Mouse (Mus musculus) liver, adult 2 months (tissue): ENCODE data around the gene Olfml1. TPM values are rescaled to one million over a fixed set of nuclear protein-coding genes. Genes with fewer than 3 reads are reported as not detected.

ENCODE experiments used
- DNase-seq: peaks from one replicate; pipeline ENCODE4 v3.0.0-alpha.2; 2011; ENCODE audit warnings: low read depth, low spot score; ENCODE audit errors: extremely low read depth
- H3K27ac ChIP-seq: fragments of 200-500 bp; replicated peaks from 2 replicates; pipeline ENCODE4 v1.5.1; 2012; ENCODE audit warnings: low read depth, mild to moderate bottlenecking, control low read depth, inconsistent platforms, low read length; ENCODE audit not compliant: insufficient read depth
- H3K27me3 ChIP-seq: fragments of 200-500 bp; 2 replicates; pipeline ENCODE4 v1.6.1; 2012; ENCODE audit warnings: mild to moderate bottlenecking, moderate library complexity, low read length, inconsistent platforms; ENCODE audit not compliant: control insufficient read depth, insufficient read depth
- H3K36me3 ChIP-seq: fragments of 200-500 bp; 2 replicates; pipeline ENCODE4 v1.6.1; 2012; ENCODE audit warnings: low read length, inconsistent platforms; ENCODE audit not compliant: control insufficient read depth, insufficient read depth
- H3K4me1 ChIP-seq: fragments of 200-500 bp; 2 replicates; pipeline ENCODE4 v1.6.1; 2011; ENCODE audit warnings: low read length; ENCODE audit not compliant: control insufficient read depth, insufficient read depth
- H3K4me3 ChIP-seq: fragments of 200-500 bp; 2 replicates; pipeline ENCODE4 v1.5.1; 2011; ENCODE audit warnings: low read depth, mild to moderate bottlenecking, control low read depth, low read length, moderate library complexity; ENCODE audit not compliant: insufficient read depth
- H3K79me2 ChIP-seq: fragments of 200-500 bp; 2 replicates; pipeline ENCODE4 v1.6.1; 2012; ENCODE audit warnings: inconsistent platforms, mild to moderate bottlenecking, low read length, moderate library complexity; ENCODE audit not compliant: control insufficient read depth, insufficient read depth
- H3K9ac ChIP-seq: fragments of 200-500 bp; 2 replicates; pipeline ENCODE4 v1.6.1; 2012; ENCODE audit warnings: low read depth, mild to moderate bottlenecking, control low read depth, inconsistent platforms, low read length
- CTCF ChIP-seq: fragments of 200-500 bp; IDR thresholded peaks from 2 replicates; pipeline ENCODE4 v1.5.1; 2011; ENCODE audit warnings: low read depth, low read length, control low read depth
- POLR2A ChIP-seq: fragments of 200-500 bp; IDR thresholded peaks from 2 replicates; pipeline ENCODE4 v1.6.1; 2011; ENCODE audit warnings: low read length, control low read depth; ENCODE audit not compliant: insufficient read depth; ENCODE audit errors: extremely low read depth
- WGBS: fragments of 180-500 bp; shearing (Covaris S2); methylation state at CpG from one replicate; pipeline ENCODE4 v1.1.7; 2018; 5-methylcytosine and 5-hydroxymethylcytosine counted together
- polyA plus RNA-seq: library from polyadenylated mRNA; depleted of rRNA; stranded (reverse); fragments of >200 nt; gene quantifications from 2 replicates; pipeline ENCODE4 v1.2.3, GENCODE M21; 2012
- total RNA-seq: library from RNA; depleted of rRNA; stranded (reverse); fragments of >200 nt; gene quantifications from 2 replicates; pipeline ENCODE4 v1.2.3, GENCODE M21; 2014

The Olfml1 gene
- total and polyA plus RNA-seq, 2 experiments = 8.9 to 13.5 TPM

- Histone ChIP-seq H3K4me1 (no peaks in the 10 kb centered on the region), H3K27me3 (no peaks in the 10 kb centered on the region), H3K4me3 (peak overlapping the region; percentile 23; the same call in 1 of the 2 replicates), H3K9ac (peak overlapping the region; percentile 0), H3K27ac (peak overlapping the region; percentile 33), H3K36me3 (peaks cover 14% of the 10 kb centered on the region), H3K79me2 (no peaks in the 10 kb centered on the region)
- DNase-seq = peak; percentile 84
- TF ChIP-seq POLR2A = no peak
- peak; percentile 15; the same call in 1 of the 2 replicates for TF ChIP-seq CTCF
- WGBS = 28% methylated on average over 4 of the region's 4 CpGs
Measured at GRCm38 (mm10) chr7:107568971-107569370, 1.7 kb downstream of the Olfml1 start.

DNA sequence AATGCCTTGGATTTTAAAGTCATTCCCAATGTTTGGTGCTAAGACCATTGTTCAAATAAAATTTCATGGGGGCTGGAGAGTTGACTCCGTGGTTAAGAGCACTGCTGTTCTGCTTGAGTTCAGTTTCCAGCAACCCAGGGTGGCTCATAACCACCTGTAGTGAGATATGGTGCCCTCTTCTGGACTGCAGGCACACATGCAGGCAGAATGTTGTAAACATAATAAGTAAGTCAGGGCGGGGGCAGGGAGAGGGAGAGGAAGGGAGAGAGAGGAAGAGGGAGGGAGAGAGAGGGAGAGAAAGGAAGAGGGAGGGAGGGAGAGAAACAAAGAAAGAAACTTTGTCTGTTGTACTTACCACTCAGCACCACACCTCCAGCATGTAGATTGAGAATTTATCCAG, 6.6 kb downstream of the Olfml1 start:
- no peaks in the 10 kb centered on the region for H3K27me3 ChIP-seq
- WGBS = 81% methylated on average over 2 of the region's 2 CpGs
- peak overlapping the region; percentile 36 for H3K27ac ChIP-seq
- H3K79me2 ChIP-seq = 0 out of 2 replicates have a peak, but pooled peaks cover 3% of the 10 kb centered on the region
- peaks cover 32% of the 10 kb centered on the region for H3K36me3 ChIP-seq
- no peak overlapping the region for H3K4me3 ChIP-seq
- H3K9ac ChIP-seq = no peak overlapping the region
- H3K4me1 ChIP-seq = no peaks in the 10 kb centered on the region; the same call in 1 of the 2 replicates
- peak; percentile 12 for DNase-seq
- no peak for TF ChIP-seq POLR2A
- peak; percentile 40; the same call in 1 of the 2 replicates for TF ChIP-seq CTCF

GRCm38 (mm10) chr7:107574276-107574675, 7.0 kb downstream of the Olfml1 start:
- no peak overlapping the region for H3K4me3 ChIP-seq
- peaks cover 32% of the 10 kb centered on the region for H3K36me3 ChIP-seq
- H3K79me2 ChIP-seq = 0 out of 2 replicates have a peak, but pooled peaks cover 3% of the 10 kb centered on the region
- H3K4me1 ChIP-seq = no peaks in the 10 kb centered on the region; the same call in 1 of the 2 replicates
- WGBS = 20% methylated on average over 3 of the region's 3 CpGs
- TF ChIP-seq POLR2A (no peak), CTCF (no peak)
- DNase-seq = peak; percentile 15
- no peak overlapping the region for H3K9ac ChIP-seq
- H3K27me3 ChIP-seq = no peaks in the 10 kb centered on the region
- H3K27ac ChIP-seq = no peak overlapping the region

GRCm38 (mm10) chr7:107592641-107593040, 25.4 kb downstream of the Olfml1 start:
- TF ChIP-seq CTCF (no peak), POLR2A (no peak)
- no peak overlapping the region for H3K9ac ChIP-seq
- 67% methylated on average over 2 of the region's 2 CpGs for WGBS
- H3K27me3 ChIP-seq = no peaks in the 10 kb centered on the region
- 0 out of 2 replicates have a peak, but pooled peaks cover 4% of the 10 kb centered on the region for H3K4me1 ChIP-seq
- no peak overlapping the region for H3K27ac ChIP-seq
- DNase-seq = no peak
- H3K36me3 ChIP-seq = peaks cover 4% of the 10 kb centered on the region
- H3K79me2 ChIP-seq = peaks cover 9% of the 10 kb centered on the region; the same call in 1 of the 2 replicates
- H3K4me3 ChIP-seq = no peak overlapping the region

GRCm38 (mm10) chr7:107593904-107594303, 26.7 kb downstream of the Olfml1 start:
- H3K79me2 ChIP-seq = peaks cover 20% of the 10 kb centered on the region; the same call in 1 of the 2 replicates
- TF ChIP-seq POLR2A (no peak), CTCF (no peak)
- DNase-seq = no peak
- H3K27me3 ChIP-seq = no peaks in the 10 kb centered on the region
- no peak overlapping the region for H3K9ac ChIP-seq
- H3K4me3 ChIP-seq = no peak overlapping the region
- H3K36me3 ChIP-seq = peaks cover 4% of the 10 kb centered on the region
- peaks cover 6% of the 10 kb centered on the region for H3K4me1 ChIP-seq
- WGBS = 52% methylated on average over 7 of the region's 7 CpGs
- H3K27ac ChIP-seq = peak overlapping the region; percentile 88

GRCm38 (mm10) chr7:107594325-107594856, 27.1 kb downstream of the Olfml1 start:
- under 1% methylated on average over 16 of the region's 16 CpGs for WGBS
- H3K27ac ChIP-seq = peak overlapping the region; percentile 88
- peak overlapping the region; percentile 59 for H3K9ac ChIP-seq
- H3K4me3 ChIP-seq = peak overlapping the region; percentile 66
- H3K36me3 ChIP-seq = peaks cover 4% of the 10 kb centered on the region
- H3K79me2 ChIP-seq = peaks cover 20% of the 10 kb centered on the region; the same call in 1 of the 2 replicates
- peak; percentile 65 for DNase-seq
- peaks cover 6% of the 10 kb centered on the region for H3K4me1 ChIP-seq
- TF ChIP-seq POLR2A = no peak
- peak; percentile 49 for TF ChIP-seq CTCF
- H3K27me3 ChIP-seq = no peaks in the 10 kb centered on the region
